Comparison of ENCODE assay signal across 10 mouse cellular contexts in genomic region chr10:122990606-122991005, GRCm38 (mm10).
A peak's percentile ranks its signal among the peaks of the same experiment; 100 is the strongest.
DNase-seq lines count a peak whose midpoint lies in the region; ATAC-seq and TF ChIP-seq lines count a peak whose summit lies in the region.
"Had no signal": no experiment of that assay in that cellular context is flagged by ENCODE, and none has a peak within 500 bp of the region (broad histone marks: within the 10 kb centered on the region; RNA-seq: fewer than 3 reads in every experiment).

No protein-coding gene starts in this region.

- no peak overlapping the region for H3K9ac ChIP-seq in forebrain, embryonic 11.5 days (ENCODE audit: low read length)
- H3K9ac ChIP-seq in forebrain, embryonic 13.5 days: no peak overlapping the region
- no peak overlapping the region for H3K9ac ChIP-seq in liver, embryonic 14.5 days (replicated peaks)
- no peak overlapping the region for H3K9ac ChIP-seq in liver, postnatal 0 days (replicated peaks)
- no peak overlapping the region for H3K9ac ChIP-seq in intestine, postnatal 0 days (ENCODE audit: low read depth, low read length)
- H3K9ac ChIP-seq: kidney, embryonic 15.5 days had no signal

- no peak overlapping the region for H3K4me2 ChIP-seq in forebrain, embryonic 11.5 days (ENCODE audit: low read depth, low read length, severe bottlenecking)
- H3K4me2 ChIP-seq in forebrain, embryonic 13.5 days: no peak overlapping the region
- no peak overlapping the region for H3K4me2 ChIP-seq in liver, embryonic 14.5 days (ENCODE audit: low read depth)
- H3K4me2 ChIP-seq in liver, postnatal 0 days (ENCODE audit: low read depth, low read length): no peak overlapping the region
- H3K4me2 ChIP-seq in intestine, postnatal 0 days (replicated peaks; ENCODE audit: low read depth): no peak overlapping the region
- H3K4me2 ChIP-seq: kidney, embryonic 15.5 days had no signal

- peak; percentile 18; the same call in 1 of the 2 replicates for TF ChIP-seq CTCF in liver, embryonic 14.5 days (IDR thresholded peaks at IDR 0.05; ENCODE audit: low read depth)
- TF ChIP-seq CTCF in liver, postnatal 0 days (IDR thresholded peaks at IDR 0.05; ENCODE audit: low read depth): no peak
- TF ChIP-seq CTCF in intestine, postnatal 0 days (IDR thresholded peaks at IDR 0.05; ENCODE audit: low read depth): peak; percentile 27; the same call in 1 of the 2 replicates

- no peaks in the 10 kb centered on the region for H3K9me3 ChIP-seq in forebrain, embryonic 11.5 days (ENCODE audit: control insufficient read depth, low read length)
- H3K9me3 ChIP-seq in forebrain, embryonic 13.5 days (replicated peaks): no peaks in the 10 kb centered on the region
- no peaks in the 10 kb centered on the region for H3K9me3 ChIP-seq in liver, embryonic 14.5 days (ENCODE audit: control insufficient read depth, low read length)
- no peaks in the 10 kb centered on the region for H3K9me3 ChIP-seq in liver, postnatal 0 days (ENCODE audit: low read length)
- no peaks in the 10 kb centered on the region for H3K9me3 ChIP-seq in intestine, postnatal 0 days (ENCODE audit: control insufficient read depth)
- H3K9me3 ChIP-seq: kidney, embryonic 15.5 days had no signal

- DNase-seq in forebrain, embryonic 11.5 days (ENCODE audit: low spot score): peak; percentile 38
- DNase-seq in liver, embryonic 14.5 days (ENCODE audit: low read depth in 3 of 3, low spot score in 3 of 3): no peak
- no peak for DNase-seq in liver, postnatal 0 days
- DNase-seq in ZHBTc4 (ENCODE audit: low read depth, low spot score): peak; percentile 49
- no peak for DNase-seq in adrenal gland, adult 2 months
- DNase-seq in urinary bladder, adult 2 months (ENCODE audit: low spot score): no peak

- WGBS in forebrain, embryonic 11.5 days: 91% methylated on average over 6 of the region's 6 CpGs
- 94% methylated on average over 6 of the region's 6 CpGs for WGBS in forebrain, embryonic 13.5 days
- WGBS in liver, embryonic 14.5 days (ENCODE audit: insufficient replicate concordance): 86% methylated on average over 6 of the region's 6 CpGs
- WGBS in liver, postnatal 0 days (ENCODE audit: insufficient replicate concordance): 91% methylated on average over 6 of the region's 6 CpGs
- 86% methylated on average over 6 of the region's 6 CpGs for WGBS in intestine, postnatal 0 days

- no peaks in the 10 kb centered on the region for H3K27me3 ChIP-seq in forebrain, embryonic 11.5 days (ENCODE audit: control insufficient read depth, insufficient read depth, low read length)
- H3K27me3 ChIP-seq in forebrain, embryonic 13.5 days: no peaks in the 10 kb centered on the region
- H3K27me3 ChIP-seq in liver, embryonic 14.5 days (ENCODE audit: control insufficient read depth, insufficient read depth, low read length): no peaks in the 10 kb centered on the region
- no peaks in the 10 kb centered on the region for H3K27me3 ChIP-seq in liver, postnatal 0 days (ENCODE audit: insufficient read depth, low read length)
- H3K27me3 ChIP-seq in intestine, postnatal 0 days (replicated peaks; ENCODE audit: control insufficient read depth, insufficient read depth, low read length): no peaks in the 10 kb centered on the region
- H3K27me3 ChIP-seq: kidney, embryonic 15.5 days had no signal

- H3K4me1 ChIP-seq in forebrain, embryonic 11.5 days (replicated peaks; ENCODE audit: control insufficient read depth, insufficient read depth, low read length): no peaks in the 10 kb centered on the region
- peaks cover 15% of the 10 kb centered on the region for H3K4me1 ChIP-seq in forebrain, embryonic 13.5 days
- peaks cover 8 to 10% of the 10 kb centered on the region in 2 experiments; a peak in 3 of 4 replicates for H3K4me1 ChIP-seq in liver, embryonic 14.5 days (replicated peaks; ENCODE audit: control insufficient read depth in 2 of 2, insufficient read depth in 2 of 2, low read length in 1 of 2)
- H3K4me1 ChIP-seq in liver, postnatal 0 days (ENCODE audit: insufficient read depth): peaks cover 9% of the 10 kb centered on the region; the same call in 1 of the 2 replicates
- no peaks in the 10 kb centered on the region for H3K4me1 ChIP-seq in intestine, postnatal 0 days (replicated peaks; ENCODE audit: control insufficient read depth, insufficient read depth, low read length)

- no peak for TF ChIP-seq EP300 in liver, embryonic 14.5 days (IDR thresholded peaks at IDR 0.05; ENCODE audit: low read depth)
- TF ChIP-seq EP300 in liver, postnatal 0 days (IDR thresholded peaks at IDR 0.05; ENCODE audit: low read depth): no peak

- H3K36me3 ChIP-seq in forebrain, embryonic 11.5 days (ENCODE audit: control insufficient read depth, insufficient read depth, low read length): peaks cover 3% of the 10 kb centered on the region; the same call in 1 of the 2 replicates
- H3K36me3 ChIP-seq in forebrain, embryonic 13.5 days (ENCODE audit: poor library complexity, severe bottlenecking): peaks cover 24% of the 10 kb centered on the region
- H3K36me3 ChIP-seq in liver, embryonic 14.5 days (replicated peaks; ENCODE audit: control insufficient read depth, insufficient read depth, low read depth): peaks cover 10% of the 10 kb centered on the region; the same call in 1 of the 2 replicates
- H3K36me3 ChIP-seq in liver, postnatal 0 days (replicated peaks; ENCODE audit: insufficient read depth, low read length): peaks cover 24% of the 10 kb centered on the region
- H3K36me3 ChIP-seq in intestine, postnatal 0 days (ENCODE audit: control insufficient read depth, insufficient read depth): peaks cover 34% of the 10 kb centered on the region

- no peak for ATAC-seq in forebrain, embryonic 11.5 days (replicated peaks; ENCODE audit: low FRiP score)
- no peak for ATAC-seq in forebrain, embryonic 13.5 days
- ATAC-seq in liver, embryonic 14.5 days (ENCODE audit: insufficient read depth): no peak
- no peak for ATAC-seq in liver, postnatal 0 days
- ATAC-seq in intestine, postnatal 0 days: no peak

- H3K4me3 ChIP-seq in forebrain, embryonic 11.5 days (ENCODE audit: low read depth, low read length): no peak overlapping the region
- H3K4me3 ChIP-seq in forebrain, embryonic 13.5 days: no peak overlapping the region
- H3K4me3 ChIP-seq in liver, embryonic 14.5 days (ENCODE audit: insufficient read depth in 1 of 2, low read depth in 2 of 2, low read length in 2 of 2): no peak overlapping the region
- H3K4me3 ChIP-seq in liver, postnatal 0 days (ENCODE audit: low read depth, low read length): no peak overlapping the region
- H3K4me3 ChIP-seq in intestine, postnatal 0 days (ENCODE audit: low read depth, low read length): no peak overlapping the region
- H3K4me3 ChIP-seq: erythroblast, embryonic 14.5 days; kidney, embryonic 15.5 days had no signal

- H3K27ac ChIP-seq in forebrain, embryonic 11.5 days (ENCODE audit: low read depth, low read length): no peak overlapping the region
- H3K27ac ChIP-seq in forebrain, embryonic 13.5 days: no peak overlapping the region
- no peak overlapping the region for H3K27ac ChIP-seq in liver, embryonic 14.5 days
- H3K27ac ChIP-seq in liver, postnatal 0 days (ENCODE audit: low read depth): no peak overlapping the region
- H3K27ac ChIP-seq in intestine, postnatal 0 days (ENCODE audit: low read depth, low read length): no peak overlapping the region
- H3K27ac ChIP-seq: kidney, embryonic 15.5 days had no signal

Comparison
In these comparisons a context has a peak if more than half of its experiments do, and no peak if none do; other contexts are left out.
1. DNase-seq: peak in forebrain, embryonic 11.5 days (single experiment) and ZHBTc4 (single experiment); none in liver, embryonic 14.5 days (0 of 3), liver, postnatal 0 days (single experiment), adrenal gland, adult 2 months (single experiment) and urinary bladder, adult 2 months (single experiment).